Mouse (Mus musculus) natural killer cell, adult 2 months (primary cell): ENCODE results near the gene Neu3.
"Not testable (repeated sequence)": the region's sequence is repeated elsewhere in the genome, so short reads cannot be mapped to it uniquely, and the experiment has no call there.

ENCODE experiments used
- DNase-seq, 2 experiments: peaks; one replicate each; pipeline ENCODE4 v3.0.0; 2022; ENCODE audit warnings: low spot score in 2 of 2

Neu3 gene

GRCm38 (mm10) chr7:99834314-99834853, 6.2 kb upstream of the Neu3 start:
- no peak for DNase-seq

- DNase-seq, result no peak
Measured at GRCm38 (mm10) chr7:99833846-99834222, 5.6 kb upstream of the Neu3 start.

- DNase-seq, result no peak
Measured at GRCm38 (mm10) chr7:99833115-99833845, 5.1 kb upstream of the Neu3 start.

GRCm38 (mm10) chr7:99826096-99826495, 2.1 kb downstream of the Neu3 start:
- no peak for DNase-seq

- DNase-seq, result no peak
Measured at GRCm38 (mm10) chr7:99825511-99825910, 2.7 kb downstream of the Neu3 start.

- DNase-seq, result no peak
Measured at GRCm38 (mm10) chr7:99824649-99825483, 3.4 kb downstream of the Neu3 start.

- no peak for DNase-seq
Measured at GRCm38 (mm10) chr7:99823045-99823663, 5.1 kb downstream of the Neu3 start.

GRCm38 (mm10) chr7:99822426-99822825, 5.8 kb downstream of the Neu3 start:
- no peak for DNase-seq

- no peak for DNase-seq
Measured at GRCm38 (mm10) chr7:99821953-99822352, 6.3 kb downstream of the Neu3 start.

- DNase-seq, result not testable (repeated sequence)
Measured at GRCm38 (mm10) chr7:99818181-99818725, 10.0 kb downstream of the Neu3 start.

GRCm38 (mm10) chr7:99813394-99813793, 14.8 kb downstream of the Neu3 start:
- DNase-seq, result peak in 1 of 2 experiments; percentile 42

GRCm38 (mm10) chr7:99811661-99812060, 16.6 kb downstream of the Neu3 start:
- no peak for DNase-seq

GRCm38 (mm10) chr7:99810814-99811213, 17.4 kb downstream of the Neu3 start:
- no peak for DNase-seq

GRCm38 (mm10) chr7:99807043-99807442, 21.2 kb downstream of the Neu3 start:
- not testable (repeated sequence) for DNase-seq

- no peak for DNase-seq
Measured at GRCm38 (mm10) chr7:99805340-99805739, 22.9 kb downstream of the Neu3 start.

GRCm38 (mm10) chr7:99804033-99804432, 24.2 kb downstream of the Neu3 start:
- not testable (repeated sequence) for DNase-seq

GRCm38 (mm10) chr7:99803535-99803934, 24.7 kb downstream of the Neu3 start:
- DNase-seq, result no peak

- no peak for DNase-seq
Measured at GRCm38 (mm10) chr7:99799118-99799517, 29.1 kb downstream of the Neu3 start.

- peak; percentile 44 to 59 for DNase-seq
Measured at GRCm38 (mm10) chr7:99797911-99798647, 30.1 kb downstream of the Neu3 start.

GRCm38 (mm10) chr7:99797261-99797660, 31.0 kb downstream of the Neu3 start:
- DNase-seq, result no peak

- DNase-seq, result no peak
Measured at GRCm38 (mm10) chr7:99796471-99796870, 31.7 kb downstream of the Neu3 start.
